Mouse (Mus musculus): ENCODE measurements around the gene 9130019O22Rik. TPM values are rescaled to one million over a fixed set of nuclear protein-coding genes. Genes with fewer than 3 reads are reported as not detected.

Gene 9130019O22Rik
- polyA plus RNA-seq, 1 experiment from 2014 or later = 3.1 TPM

DNA sequence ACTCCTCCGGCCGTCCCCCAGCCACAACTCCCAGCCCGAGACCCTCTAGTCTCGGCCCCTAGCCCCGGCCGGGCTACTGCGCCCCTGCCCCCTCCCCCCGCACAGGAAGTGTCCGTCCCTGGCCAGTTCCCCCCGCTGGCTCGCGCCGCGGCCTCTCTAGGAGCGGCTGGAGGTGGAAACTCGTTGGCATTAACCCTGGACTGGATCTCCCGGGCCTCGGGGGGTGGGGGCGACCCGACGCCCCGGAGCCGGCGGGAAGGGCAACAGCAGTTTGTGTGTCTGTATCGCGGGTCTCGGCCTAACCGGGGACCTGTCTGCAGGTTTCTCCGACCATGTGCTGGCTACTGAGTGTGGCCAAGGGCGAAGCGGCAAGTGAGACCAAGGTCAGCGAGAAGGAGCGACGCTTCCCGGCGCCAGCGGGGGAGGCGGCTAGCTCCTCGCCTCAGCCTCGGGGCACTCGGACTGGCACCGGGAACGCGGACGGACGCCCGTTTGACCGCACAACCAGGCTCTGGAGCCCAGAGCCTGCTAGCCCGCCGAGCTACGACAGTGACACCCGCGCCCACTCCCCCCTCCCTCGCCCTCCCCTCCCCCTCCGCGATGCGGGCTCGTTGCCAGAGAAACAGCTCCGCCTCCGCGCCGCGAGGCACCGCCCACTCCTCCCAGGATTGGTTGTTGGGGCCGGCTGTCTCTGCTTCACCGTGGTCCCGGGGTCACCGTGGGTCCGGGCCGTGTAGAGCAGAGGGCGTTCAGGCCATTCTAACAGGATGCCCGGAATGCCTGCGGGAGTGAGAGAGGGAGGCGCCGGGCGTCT lies 41.2 kb downstream of the 9130019O22Rik start, which contains the start of gene Zfp768:
Gene Zfp768 (minus strand): TSS at position 78 of the 814 bp plus-strand sequence.
- Histone ChIP-seq H3K27ac (replicated peaks) (peak within 1 kb of the TSS; percentile 93), H3K4me2 (replicated peaks; ENCODE audit: low read depth) (peak within 1 kb of the TSS; percentile 79), H3K9ac (ENCODE audit: low read length) (peak within 1 kb of the TSS; percentile 88), H3K4me1 (replicated peaks; ENCODE audit: control insufficient read depth, insufficient read depth) (peaks cover 3% of the 10 kb centered on the region; the same call in 1 of the 2 replicates), H3K27me3 (ENCODE audit: control insufficient read depth, insufficient read depth, low read length) (no peaks in the 10 kb centered on the region), H3K36me3 (ENCODE audit: control insufficient read depth, insufficient read depth, low read length) (peaks cover 3% of the 10 kb centered on the region; the same call in 1 of the 2 replicates), H3K4me3 (ENCODE audit: low read depth, low read length) (peak within 1 kb of the TSS; percentile 86), H3K9me3 (ENCODE audit: control insufficient read depth, low read length) (no peaks in the 10 kb centered on the region)
- DNase-seq (ENCODE audit: low spot score) (peak; percentile 94), ATAC-seq (ENCODE audit: low FRiP score, low TSS enrichment) (peak; percentile 90)
- 0% methylated on average over 62 of the region's 76 CpGs for WGBS
- TF ChIP-seq CTCF (IDR thresholded peaks at IDR 0.05; ENCODE audit: low read depth) (0 out of 2 replicates have a peak, but pooled peaks have one; percentile 2), EP300 (optimal IDR thresholded peaks at IDR 0.05) (peak; percentile 59)

DNA sequence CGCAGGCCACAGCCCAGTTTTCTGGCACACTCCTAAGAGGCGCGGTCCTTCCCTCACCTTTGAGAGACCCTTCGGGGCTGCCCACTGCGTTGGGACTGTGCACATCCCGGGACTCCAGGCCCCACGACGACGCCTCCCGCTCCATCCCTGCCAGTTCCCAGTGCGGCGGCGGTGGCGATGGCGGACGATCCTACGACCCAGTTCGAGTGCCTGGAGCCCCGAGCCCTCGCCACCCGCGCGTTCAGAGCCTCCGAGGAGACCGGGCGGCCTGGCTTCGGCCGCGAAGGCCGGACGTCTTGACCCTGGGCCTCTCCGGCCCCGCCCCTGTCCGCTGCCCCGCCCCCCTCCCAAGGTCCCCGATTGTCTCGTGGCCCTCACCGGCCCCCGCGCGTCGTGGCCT lies 41.9 kb downstream of the 9130019O22Rik start:
- WGBS = under 1% methylated on average over 37 of the region's 42 CpGs

DNA sequence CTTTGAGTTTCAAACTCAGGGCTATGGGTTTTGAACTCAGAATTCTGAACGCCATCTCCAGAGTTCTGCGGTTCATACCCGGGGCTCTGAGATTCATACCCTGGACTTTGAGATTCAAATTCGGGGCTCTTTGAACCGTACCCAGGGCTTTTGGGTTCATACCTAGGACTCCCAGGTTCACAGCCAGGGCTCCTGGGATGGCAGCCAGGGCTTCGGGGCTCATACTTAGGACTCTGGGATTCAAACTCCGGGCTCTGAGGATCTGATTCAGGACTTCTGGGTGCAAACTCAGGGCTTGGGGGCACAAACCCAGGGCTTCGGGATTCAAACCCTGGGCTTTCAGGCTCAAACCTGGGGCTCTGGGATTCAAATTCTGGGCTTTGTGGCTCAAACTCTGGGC lies 42.6 kb downstream of the 9130019O22Rik start:
- Histone ChIP-seq H3K4me3 (ENCODE audit: low read depth, low read length) (peak overlapping the region; percentile 86), H3K4me1 (replicated peaks; ENCODE audit: control insufficient read depth, insufficient read depth) (peaks cover 3% of the 10 kb centered on the region; the same call in 1 of the 2 replicates), H3K27ac (replicated peaks) (no peak overlapping the region), H3K4me2 (replicated peaks; ENCODE audit: low read depth) (peak overlapping the region; percentile 79), H3K9me3 (ENCODE audit: control insufficient read depth, low read length) (no peaks in the 10 kb centered on the region), H3K36me3 (ENCODE audit: control insufficient read depth, insufficient read depth, low read length) (peaks cover 3% of the 10 kb centered on the region; the same call in 1 of the 2 replicates), H3K27me3 (ENCODE audit: control insufficient read depth, insufficient read depth, low read length) (no peaks in the 10 kb centered on the region), H3K9ac (ENCODE audit: low read length) (peak overlapping the region; percentile 88)
- WGBS = 89% methylated on average over 8 of the region's 8 CpGs
- ATAC-seq (ENCODE audit: low FRiP score, low TSS enrichment) (no peak), DNase-seq (ENCODE audit: low spot score) (no peak)
- no peak for TF ChIP-seq CTCF (IDR thresholded peaks at IDR 0.05; ENCODE audit: low read depth)
- no peak for TF ChIP-seq EP300 (optimal IDR thresholded peaks at IDR 0.05)

More for the DNA sequence above, 41.9 kb downstream of the 9130019O22Rik start:
- Histone ChIP-seq H3K9me3 (ENCODE audit: control insufficient read depth, low read length) (no peaks in the 10 kb centered on the region), H3K27me3 (ENCODE audit: control insufficient read depth, insufficient read depth, low read length) (no peaks in the 10 kb centered on the region), H3K4me3 (ENCODE audit: low read depth, low read length) (peak overlapping the region; percentile 86), H3K9ac (ENCODE audit: low read length) (peak overlapping the region; percentile 88), H3K27ac (replicated peaks) (peak overlapping the region; percentile 93), H3K36me3 (ENCODE audit: control insufficient read depth, insufficient read depth, low read length) (peaks cover 3% of the 10 kb centered on the region; the same call in 1 of the 2 replicates), H3K4me2 (replicated peaks; ENCODE audit: low read depth) (peak overlapping the region; percentile 79), H3K4me1 (replicated peaks; ENCODE audit: control insufficient read depth, insufficient read depth) (peaks cover 3% of the 10 kb centered on the region; the same call in 1 of the 2 replicates)
- ATAC-seq (ENCODE audit: low FRiP score, low TSS enrichment) (peak; percentile 60), DNase-seq (ENCODE audit: low spot score) (no peak)
- TF ChIP-seq CTCF (IDR thresholded peaks at IDR 0.05; ENCODE audit: low read depth) = no peak
- TF ChIP-seq EP300 (optimal IDR thresholded peaks at IDR 0.05) = no peak

DNA sequence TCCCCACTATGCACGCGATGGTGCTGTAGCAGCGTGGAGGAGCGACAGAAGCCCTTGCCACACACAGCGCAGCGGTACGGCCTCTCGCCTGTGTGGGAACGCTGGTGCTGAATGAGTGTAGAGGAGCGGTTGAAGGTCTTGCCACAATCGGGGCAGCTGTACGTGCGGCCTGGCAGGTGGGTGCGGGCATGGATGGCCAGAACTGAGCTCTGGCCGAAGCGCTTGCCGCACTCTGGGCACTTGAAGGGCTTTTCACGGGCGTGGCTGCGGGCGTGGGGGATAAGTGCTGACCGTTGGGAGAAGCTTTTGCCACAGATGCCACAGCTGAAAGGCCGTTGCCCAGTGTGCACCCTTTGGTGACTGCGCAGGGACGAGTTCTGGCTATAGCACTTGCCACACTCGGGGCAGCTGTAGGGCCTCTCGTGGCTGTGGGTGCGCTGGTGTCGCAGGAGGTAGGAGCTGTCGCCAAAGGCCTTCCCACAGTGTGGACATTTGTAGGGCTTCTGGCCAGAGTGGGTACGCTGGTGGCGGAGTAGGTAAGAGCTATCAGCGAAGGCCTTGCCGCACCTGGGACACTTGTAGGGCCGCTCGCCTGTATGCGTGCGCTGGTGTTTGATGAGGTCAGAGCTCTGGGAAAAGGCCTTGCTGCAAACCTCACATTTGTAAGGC lies 43.5 kb downstream of the 9130019O22Rik start:
- Histone ChIP-seq H3K9me3 (ENCODE audit: control insufficient read depth, low read length) (no peaks in the 10 kb centered on the region), H3K27ac (replicated peaks) (no peak overlapping the region), H3K4me3 (ENCODE audit: low read depth, low read length) (no peak overlapping the region), H3K4me1 (replicated peaks; ENCODE audit: control insufficient read depth, insufficient read depth) (peaks cover 3% of the 10 kb centered on the region; the same call in 1 of the 2 replicates), H3K4me2 (replicated peaks; ENCODE audit: low read depth) (no peak overlapping the region), H3K9ac (ENCODE audit: low read length) (no peak overlapping the region; the same call in 1 of the 2 replicates), H3K27me3 (ENCODE audit: control insufficient read depth, insufficient read depth, low read length) (no peaks in the 10 kb centered on the region), H3K36me3 (ENCODE audit: control insufficient read depth, insufficient read depth, low read length) (peaks cover 3% of the 10 kb centered on the region; the same call in 1 of the 2 replicates)
- ATAC-seq (ENCODE audit: low FRiP score, low TSS enrichment) (no peak), DNase-seq (ENCODE audit: low spot score) (no peak)
- 90% methylated on average over 38 of the region's 38 CpGs for WGBS
- no peak for TF ChIP-seq EP300 (optimal IDR thresholded peaks at IDR 0.05)
- no peak for TF ChIP-seq CTCF (IDR thresholded peaks at IDR 0.05; ENCODE audit: low read depth)

DNA sequence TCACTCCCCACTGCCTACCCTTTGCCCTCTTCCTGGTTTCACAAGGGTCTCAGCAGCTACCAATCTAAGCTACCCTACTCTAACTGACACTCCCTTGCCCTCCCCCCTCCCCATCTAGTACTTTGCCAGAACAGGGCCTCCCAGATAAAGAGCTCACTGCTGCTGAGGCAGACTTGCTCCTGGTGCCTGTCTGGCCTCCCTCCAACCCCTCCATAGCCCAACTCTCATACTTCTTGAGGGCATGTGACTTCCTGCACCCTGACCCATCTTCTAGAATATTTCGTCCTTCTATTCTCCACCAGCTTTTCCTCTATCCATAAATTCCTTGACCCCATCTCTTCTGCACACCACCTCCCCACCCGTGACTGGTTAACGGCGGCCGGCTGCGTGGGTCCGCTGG lies 44.1 kb downstream of the 9130019O22Rik start:
- no peak for DNase-seq (ENCODE audit: low spot score)
- Histone ChIP-seq H3K27me3 (ENCODE audit: control insufficient read depth, insufficient read depth, low read length) (no peaks in the 10 kb centered on the region), H3K36me3 (ENCODE audit: control insufficient read depth, insufficient read depth, low read length) (peaks cover 3% of the 10 kb centered on the region; the same call in 1 of the 2 replicates), H3K27ac (replicated peaks) (no peak overlapping the region), H3K4me3 (ENCODE audit: low read depth, low read length) (no peak overlapping the region), H3K4me1 (replicated peaks; ENCODE audit: control insufficient read depth, insufficient read depth) (peaks cover 3% of the 10 kb centered on the region; the same call in 1 of the 2 replicates), H3K9ac (ENCODE audit: low read length) (no peak overlapping the region), H3K9me3 (ENCODE audit: control insufficient read depth, low read length) (no peaks in the 10 kb centered on the region), H3K4me2 (replicated peaks; ENCODE audit: low read depth) (no peak overlapping the region)
- no peak for ATAC-seq (ENCODE audit: low FRiP score, low TSS enrichment)
- WGBS = 90% methylated on average over 7 of the region's 7 CpGs
- TF ChIP-seq EP300 (optimal IDR thresholded peaks at IDR 0.05) = no peak
